Mouse (Mus musculus): ENCODE measurements around the gene Odf2l. TPM values are rescaled to one million over a fixed set of nuclear protein-coding genes. Genes with fewer than 3 reads are reported as not detected.

The Odf2l gene
- polyA plus RNA-seq, 1 experiment, result 0.63 TPM

- TF ChIP-seq FLI1 (IDR thresholded peaks at IDR 0.05; ENCODE audit: low read length) (no peak), GATA1 (IDR thresholded peaks at IDR 0.05; ENCODE audit: borderline replicate concordance, low read length) (no peak)
- Histone ChIP-seq H3K36me3 (replicated peaks; ENCODE audit: low read length) (peaks cover 55% of the 10 kb centered on the region), H3K9me3 (no peaks in the 10 kb centered on the region), H3K27me3 (replicated peaks) (no peaks in the 10 kb centered on the region), H3K4me3 (replicated peaks) (no peak overlapping the region), H3K4me1 (no peaks in the 10 kb centered on the region)
Observed at GRCm38 (mm10) chr3:145129356-145129755, 11.0 kb downstream of the Odf2l start.

- H3K4me1 ChIP-seq, result no peaks in the 10 kb centered on the region
- TF ChIP-seq GATA1 (IDR thresholded peaks at IDR 0.05; ENCODE audit: borderline replicate concordance, low read length) (no peak), FLI1 (IDR thresholded peaks at IDR 0.05; ENCODE audit: low read length) (no peak)
- H3K9me3 ChIP-seq, result no peaks in the 10 kb centered on the region
- no peaks in the 10 kb centered on the region for H3K27me3 ChIP-seq (replicated peaks)
- peaks cover 58% of the 10 kb centered on the region for H3K36me3 ChIP-seq (replicated peaks; ENCODE audit: low read length)
- H3K4me3 ChIP-seq (replicated peaks), result no peak overlapping the region
Observed at GRCm38 (mm10) chr3:145131210-145131868, 13.0 kb downstream of the Odf2l start.

DNA sequence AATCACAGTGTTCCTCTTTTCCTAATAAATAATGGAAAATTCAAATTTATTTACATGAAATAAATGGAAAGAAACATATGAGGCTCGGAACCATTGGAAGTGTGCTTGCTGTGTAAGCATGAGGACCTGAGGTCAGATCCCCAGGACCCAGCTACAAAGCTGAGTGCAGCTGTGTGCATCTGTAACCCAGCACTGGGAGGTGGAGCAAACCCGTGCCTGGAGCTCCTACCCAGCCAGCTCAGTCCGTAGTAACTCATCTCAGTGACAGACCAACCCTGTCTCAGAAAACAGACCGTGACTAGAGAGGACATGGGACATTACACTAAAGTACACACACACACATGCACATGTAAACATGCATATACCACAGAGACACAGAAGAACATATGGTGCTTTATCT lies 21.8 kb downstream of the Odf2l start:
- peaks cover 25% of the 10 kb centered on the region for H3K36me3 ChIP-seq (replicated peaks; ENCODE audit: low read length)
- no peak for TF ChIP-seq FLI1 (IDR thresholded peaks at IDR 0.05; ENCODE audit: low read length)
- no peak for TF ChIP-seq GATA1 (IDR thresholded peaks at IDR 0.05; ENCODE audit: borderline replicate concordance, low read length)

DNA sequence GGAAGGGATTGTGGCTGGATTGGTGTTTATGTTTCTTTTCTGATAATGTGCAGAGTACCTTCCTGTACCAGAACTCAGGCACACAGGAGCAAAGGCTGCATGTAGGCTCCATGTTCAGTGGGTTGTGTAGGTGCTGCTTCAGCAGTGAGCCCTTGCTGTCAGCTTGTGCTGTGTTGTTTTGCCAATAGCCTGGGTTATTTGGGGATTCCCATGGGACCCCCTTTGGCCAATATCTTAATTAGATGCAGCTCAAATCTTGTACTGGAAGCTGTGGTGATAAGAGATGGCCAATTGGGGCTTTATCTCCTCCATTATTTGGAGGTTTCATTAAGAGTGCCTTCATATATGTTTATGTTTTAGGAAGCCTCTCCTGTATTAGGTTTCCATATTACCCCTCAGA lies 24.5 kb downstream of the Odf2l start:
- Histone ChIP-seq H3K27me3 (replicated peaks) (no peaks in the 10 kb centered on the region), H3K36me3 (replicated peaks; ENCODE audit: low read length) (peaks cover 28% of the 10 kb centered on the region), H3K4me3 (replicated peaks) (no peak overlapping the region), H3K9me3 (no peaks in the 10 kb centered on the region), H3K4me1 (no peaks in the 10 kb centered on the region)
- no peak for TF ChIP-seq FLI1 (IDR thresholded peaks at IDR 0.05; ENCODE audit: low read length)
- TF ChIP-seq GATA1 (IDR thresholded peaks at IDR 0.05; ENCODE audit: borderline replicate concordance, low read length), result no peak

More for the DNA sequence above, 21.8 kb downstream of the Odf2l start:
- H3K9me3 ChIP-seq, result no peaks in the 10 kb centered on the region
- no peak overlapping the region for H3K4me3 ChIP-seq (replicated peaks)
- H3K4me1 ChIP-seq, result no peaks in the 10 kb centered on the region
- H3K27me3 ChIP-seq (replicated peaks), result no peaks in the 10 kb centered on the region

DNA sequence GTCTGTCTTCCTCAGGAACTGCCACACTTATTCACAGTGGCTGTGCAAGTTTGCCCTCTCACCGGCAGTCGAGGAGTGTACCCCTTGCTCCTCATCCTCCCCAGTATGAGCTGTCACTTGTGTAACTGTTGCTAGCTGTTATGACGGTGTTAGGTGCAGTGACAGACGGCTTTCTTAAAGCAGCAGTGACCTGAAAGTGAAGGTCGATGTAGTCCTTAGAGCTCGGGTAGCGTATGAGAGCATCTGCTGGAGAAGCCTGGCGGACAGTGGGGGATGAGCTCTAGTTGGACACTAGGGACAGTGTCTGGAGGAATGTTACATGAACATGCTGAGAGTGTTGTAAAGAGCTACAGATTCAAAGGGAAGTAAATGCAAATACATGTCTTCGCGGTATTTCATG lies 25.5 kb downstream of the Odf2l start:
- Histone ChIP-seq H3K27me3 (replicated peaks) (no peaks in the 10 kb centered on the region), H3K4me1 (no peaks in the 10 kb centered on the region), H3K9me3 (no peaks in the 10 kb centered on the region), H3K4me3 (replicated peaks) (no peak overlapping the region), H3K36me3 (replicated peaks; ENCODE audit: low read length) (peaks cover 25% of the 10 kb centered on the region)
- no peak for TF ChIP-seq GATA1 (IDR thresholded peaks at IDR 0.05; ENCODE audit: borderline replicate concordance, low read length)
- no peak for TF ChIP-seq FLI1 (IDR thresholded peaks at IDR 0.05; ENCODE audit: low read length)

DNA sequence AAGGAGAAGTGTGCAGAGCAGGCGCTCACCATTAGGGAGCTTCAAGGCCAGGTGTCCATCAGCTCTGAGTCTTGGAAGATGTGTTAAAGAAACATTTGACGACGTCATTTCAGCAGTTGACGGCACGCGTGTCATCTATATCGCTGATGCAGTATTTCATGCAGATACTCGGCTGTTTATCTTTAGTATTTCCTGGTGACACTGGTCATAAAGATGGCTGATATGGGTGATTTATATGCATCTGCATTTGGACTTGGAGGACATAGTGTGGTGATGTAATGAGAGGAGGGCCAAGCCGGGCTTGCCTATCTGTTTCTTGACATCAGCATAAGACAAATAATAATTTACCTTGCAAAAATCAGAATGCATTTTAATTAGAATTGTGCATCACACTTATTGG lies 28.5 kb downstream of the Odf2l start:
- H3K36me3 ChIP-seq (replicated peaks; ENCODE audit: low read length), result peaks cover 27% of the 10 kb centered on the region
- H3K9me3 ChIP-seq, result no peaks in the 10 kb centered on the region
- H3K4me1 ChIP-seq, result peaks cover 4% of the 10 kb centered on the region; the same call in 1 of the 2 replicates
- no peak for TF ChIP-seq GATA1 (IDR thresholded peaks at IDR 0.05; ENCODE audit: borderline replicate concordance, low read length)
- TF ChIP-seq FLI1 (IDR thresholded peaks at IDR 0.05; ENCODE audit: low read length), result no peak
- H3K27me3 ChIP-seq (replicated peaks), result no peaks in the 10 kb centered on the region
- H3K4me3 ChIP-seq (replicated peaks), result no peak overlapping the region

DNA sequence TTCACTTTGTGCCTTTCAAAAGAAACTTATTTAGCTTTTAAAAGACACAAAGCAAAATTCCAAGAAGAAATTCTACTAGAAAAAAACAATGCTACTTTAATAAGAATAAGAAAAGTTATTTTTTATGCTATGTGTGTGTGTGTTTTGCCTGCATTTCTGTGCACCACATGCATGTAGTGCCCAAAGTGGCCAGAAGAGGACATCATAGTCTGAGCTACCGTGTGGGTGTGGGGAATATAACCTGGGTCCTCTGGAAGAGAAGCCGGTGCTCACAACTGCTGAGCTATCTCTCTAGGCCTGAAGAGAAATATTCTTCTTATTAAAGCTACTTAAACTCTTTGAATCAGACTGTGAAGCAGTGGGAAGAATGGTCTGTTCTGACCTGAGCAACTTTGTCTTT lies 29.1 kb downstream of the Odf2l start:
- Histone ChIP-seq H3K4me3 (replicated peaks) (no peak overlapping the region), H3K27me3 (replicated peaks) (no peaks in the 10 kb centered on the region), H3K9me3 (no peaks in the 10 kb centered on the region), H3K4me1 (peaks cover 4% of the 10 kb centered on the region; the same call in 1 of the 2 replicates), H3K36me3 (replicated peaks; ENCODE audit: low read length) (peaks cover 31% of the 10 kb centered on the region)
- TF ChIP-seq GATA1 (IDR thresholded peaks at IDR 0.05; ENCODE audit: borderline replicate concordance, low read length), result no peak
- no peak for TF ChIP-seq FLI1 (IDR thresholded peaks at IDR 0.05; ENCODE audit: low read length)

- TF ChIP-seq FLI1 (IDR thresholded peaks at IDR 0.05; ENCODE audit: low read length) (no peak), GATA1 (IDR thresholded peaks at IDR 0.05; ENCODE audit: borderline replicate concordance, low read length) (no peak)
- Histone ChIP-seq H3K27me3 (replicated peaks) (no peaks in the 10 kb centered on the region), H3K4me3 (replicated peaks) (no peak overlapping the region), H3K4me1 (peaks cover 4% of the 10 kb centered on the region; the same call in 1 of the 2 replicates), H3K36me3 (replicated peaks; ENCODE audit: low read length) (peaks cover 31% of the 10 kb centered on the region), H3K9me3 (no peaks in the 10 kb centered on the region)
Observed at GRCm38 (mm10) chr3:145147952-145148351, 29.6 kb downstream of the Odf2l start.

- no peaks in the 10 kb centered on the region for H3K27me3 ChIP-seq (replicated peaks)
- no peak overlapping the region for H3K4me3 ChIP-seq (replicated peaks)
- peaks cover 12% of the 10 kb centered on the region for H3K4me1 ChIP-seq
- TF ChIP-seq GATA1 (IDR thresholded peaks at IDR 0.05; ENCODE audit: borderline replicate concordance, low read length) (no peak), FLI1 (IDR thresholded peaks at IDR 0.05; ENCODE audit: low read length) (no peak)
- peaks cover 34% of the 10 kb centered on the region for H3K36me3 ChIP-seq (replicated peaks; ENCODE audit: low read length)
- H3K9me3 ChIP-seq, result no peaks in the 10 kb centered on the region
Observed at GRCm38 (mm10) chr3:145151092-145151491, 32.7 kb downstream of the Odf2l start.

DNA sequence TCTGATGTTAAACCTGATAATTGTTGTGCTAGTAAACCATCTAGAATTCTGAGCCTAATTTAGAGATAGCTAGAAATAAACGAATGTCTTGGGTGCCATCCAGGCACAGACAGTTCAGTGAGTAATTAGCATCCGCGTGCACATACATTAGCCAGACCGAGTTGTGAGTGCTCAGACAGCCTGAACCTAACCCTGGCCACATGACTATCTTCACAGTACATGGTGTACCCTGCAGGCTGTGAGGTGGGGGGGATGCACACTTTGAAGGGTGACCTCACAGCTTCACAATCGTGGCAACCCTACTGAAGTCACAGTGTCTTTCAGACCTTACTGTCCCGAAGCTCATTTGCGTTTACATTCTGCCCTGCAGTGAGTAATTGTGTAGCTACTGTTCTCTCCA lies 33.5 kb downstream of the Odf2l start:
- TF ChIP-seq GATA1 (IDR thresholded peaks at IDR 0.05; ENCODE audit: borderline replicate concordance, low read length), result no peak
- no peak for TF ChIP-seq FLI1 (IDR thresholded peaks at IDR 0.05; ENCODE audit: low read length)
- peaks cover 30% of the 10 kb centered on the region for H3K36me3 ChIP-seq (replicated peaks; ENCODE audit: low read length)
- no peak overlapping the region for H3K4me3 ChIP-seq (replicated peaks)
- H3K9me3 ChIP-seq, result no peaks in the 10 kb centered on the region
- H3K27me3 ChIP-seq (replicated peaks), result no peaks in the 10 kb centered on the region
- peaks cover 16% of the 10 kb centered on the region for H3K4me1 ChIP-seq

Measured in megakaryocyte, embryonic 14.5 days (primary cell).